Mouse (Mus musculus) heart, postnatal 0 days (tissue): ENCODE data around the gene Stk38l.

ENCODE experiments used
- CTCF ChIP-seq: IDR thresholded peaks from 2 replicates; pipeline ENCODE4 v1.5.1; 2016; ENCODE audit warnings: antibody characterized with exemption, control low read depth, low read depth
- EP300 ChIP-seq: IDR thresholded peaks from 2 replicates; pipeline ENCODE4 v1.6.1; 2016; ENCODE audit warnings: antibody characterized with exemption, low read depth

DNA sequence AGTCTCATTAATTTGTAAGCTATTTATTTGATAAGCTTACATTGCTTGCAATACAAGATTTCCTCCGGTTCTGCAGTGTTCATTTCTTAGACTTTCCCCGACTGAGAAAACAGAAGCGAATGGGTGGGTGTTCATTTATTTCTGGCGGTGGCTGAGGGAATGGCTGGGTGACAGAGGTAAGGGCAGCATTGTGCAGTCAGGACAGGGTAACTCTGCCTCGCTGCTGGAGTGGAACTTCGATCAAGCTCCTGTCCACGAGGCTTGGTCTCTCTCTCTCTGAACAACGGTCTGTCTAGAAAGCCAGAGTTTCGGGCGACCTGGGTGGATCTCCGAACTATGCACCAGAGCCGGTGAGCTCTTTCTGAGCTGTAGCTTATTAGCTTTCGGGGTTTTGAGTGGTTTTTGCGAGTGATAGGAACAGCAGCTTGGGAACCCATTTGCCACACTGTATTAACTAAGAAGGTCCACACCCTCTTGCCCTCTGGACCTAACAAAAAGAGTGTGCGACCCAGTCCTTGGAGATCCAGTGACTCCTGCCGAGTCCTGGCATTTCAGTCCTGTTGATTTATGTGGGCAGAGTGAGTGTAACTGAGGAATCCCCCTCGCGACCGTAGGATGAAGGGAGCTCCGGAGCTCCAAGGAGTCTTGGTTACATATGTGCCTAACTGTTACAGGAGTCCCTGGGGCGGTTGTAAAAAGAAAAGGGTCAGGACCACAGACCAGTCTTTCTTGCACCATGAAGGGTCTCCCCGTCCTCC is 70.5 kb downstream of the Stk38l start:
- TF ChIP-seq CTCF (no peak), EP300 (no peak)
